Mouse (Mus musculus) liver, embryonic 13.5 days (tissue): ENCODE measurements at regions not wholly inside any gene's neighbourhood (a gene's known extent, or its start where the extent isn't known, plus 50 kb on each side); places are given as distances from the start of the nearest gene placed in this dataset.

Source experiments
- ATAC-seq: fragments of 200-750 bp; cut with Nextera tagmentation; 2 replicates; pipeline ENCODE4 v1.8.0; 2017; ENCODE audit warnings: low read depth, mild to moderate bottlenecking, moderate number of reproducible peaks, moderate library complexity
- DNase-seq: peaks from one replicate; pipeline ENCODE4 v3.0.0; 2022
- H3K27ac ChIP-seq: fragments of 300-500 bp; sonication (generic); 2 replicates; pipeline ENCODE4 v1.5.1; 2015; ENCODE audit warnings: moderate library complexity, mild to moderate bottlenecking, inconsistent platforms
- H3K27me3 ChIP-seq: fragments of 300-500 bp; sonication (generic); 2 replicates; pipeline ENCODE4 v1.6.1; 2015; ENCODE audit warnings: mild to moderate bottlenecking, inconsistent platforms
- H3K36me3 ChIP-seq: fragments of 300-500 bp; sonication (generic); 2 replicates; pipeline ENCODE4 v1.6.1; 2015; ENCODE audit warnings: mild to moderate bottlenecking, inconsistent platforms
- H3K4me1 ChIP-seq: fragments of 300-500 bp; sonication (generic); replicated peaks from 2 replicates; pipeline ENCODE4 v1.6.1; 2015; ENCODE audit warnings: inconsistent platforms
- H3K4me2 ChIP-seq: fragments of 300-500 bp; sonication (generic); 2 replicates; pipeline ENCODE4 v1.6.1; 2015; ENCODE audit warnings: inconsistent platforms, mild to moderate bottlenecking, moderate library complexity
- H3K4me3 ChIP-seq: fragments of 300-500 bp; sonication (generic); replicated peaks from 2 replicates; pipeline ENCODE4 v1.5.1; 2015; ENCODE audit warnings: mild to moderate bottlenecking, inconsistent platforms
- H3K9ac ChIP-seq: fragments of 300-500 bp; sonication (generic); 2 replicates; pipeline ENCODE4 v1.6.1; 2015; ENCODE audit warnings: mild to moderate bottlenecking, inconsistent platforms
- H3K9me3 ChIP-seq: fragments of 300-500 bp; sonication (generic); replicated peaks from 2 replicates; pipeline ENCODE4 v1.6.1; 2016; ENCODE audit warnings: inconsistent platforms
- WGBS: fragments of 180-500 bp; shearing (Covaris S2); methylation state at CpG from one replicate; pipeline ENCODE4 v1.1.7; 2015; ENCODE audit not compliant: insufficient replicate concordance; 5-methylcytosine and 5-hydroxymethylcytosine counted together

GRCm38 (mm10) chr14:36618459-36619085 lies 350.0 kb downstream of the Ccser2 start:
- 16% methylated on average over 1 of the region's 1 CpGs for WGBS
- Histone ChIP-seq H3K9me3 (no peaks in the 10 kb centered on the region), H3K4me2 (peak overlapping the region; percentile 33), H3K27me3 (no peaks in the 10 kb centered on the region), H3K27ac (peak overlapping the region; percentile 85), H3K4me1 (peaks cover 36% of the 10 kb centered on the region), H3K36me3 (no peaks in the 10 kb centered on the region), H3K9ac (no peak overlapping the region; the same call in 1 of the 2 replicates), H3K4me3 (no peak overlapping the region)
- DNase-seq (no peak), ATAC-seq (peak; percentile 89)

- Histone ChIP-seq H3K27me3 (no peaks in the 10 kb centered on the region), H3K27ac (peak overlapping the region; percentile 81), H3K4me3 (no peak overlapping the region), H3K9ac (no peak overlapping the region), H3K9me3 (no peaks in the 10 kb centered on the region), H3K4me2 (peak overlapping the region; percentile 31), H3K4me1 (peaks cover 34% of the 10 kb centered on the region), H3K36me3 (no peaks in the 10 kb centered on the region)
- DNase-seq (no peak), ATAC-seq (peak; percentile 73)
- WGBS = 28% methylated on average over 5 of the region's 5 CpGs
These were observed 350.6 kb downstream of the Ccser2 start for GRCm38 (mm10) chr14:36617987-36618386.

GRCm38 (mm10) chr14:36614926-36615325 lies 353.7 kb downstream of the Ccser2 start:
- H3K4me3 ChIP-seq = no peak overlapping the region
- H3K36me3 ChIP-seq = no peaks in the 10 kb centered on the region
- no peak for DNase-seq

GRCm38 (mm10) chr14:36612860-36613259 lies 355.7 kb downstream of the Ccser2 start:
- H3K4me3 ChIP-seq = no peak overlapping the region
- ATAC-seq (peak; percentile 97), DNase-seq (no peak)
- peaks cover 24% of the 10 kb centered on the region for H3K4me1 ChIP-seq
- no peaks in the 10 kb centered on the region for H3K27me3 ChIP-seq
- H3K36me3 ChIP-seq = no peaks in the 10 kb centered on the region
- peak overlapping the region; percentile 69 for H3K27ac ChIP-seq
- H3K9ac ChIP-seq = peak overlapping the region; percentile 36; the same call in 1 of the 2 replicates
- 33% methylated on average over 3 of the region's 3 CpGs for WGBS
- H3K4me2 ChIP-seq = no peak overlapping the region
- no peaks in the 10 kb centered on the region for H3K9me3 ChIP-seq

More at GRCm38 (mm10) chr14:36614926-36615325, 353.7 kb downstream of the Ccser2 start:
- Histone ChIP-seq H3K9me3 (no peaks in the 10 kb centered on the region), H3K27ac (no peak overlapping the region), H3K4me2 (no peak overlapping the region), H3K4me1 (peaks cover 43% of the 10 kb centered on the region), H3K27me3 (no peaks in the 10 kb centered on the region), H3K9ac (no peak overlapping the region)
- WGBS = 75% methylated on average over 3 of the region's 3 CpGs
- no peak for ATAC-seq

- H3K9me3 ChIP-seq = no peaks in the 10 kb centered on the region
- ATAC-seq (peak; percentile 51), DNase-seq (no peak)
- no peak overlapping the region for H3K4me3 ChIP-seq
- WGBS = 53% methylated on average over 4 of the region's 4 CpGs
- H3K4me2 ChIP-seq = no peak overlapping the region
- no peak overlapping the region for H3K9ac ChIP-seq
- peaks cover 15% of the 10 kb centered on the region for H3K4me1 ChIP-seq
- no peaks in the 10 kb centered on the region for H3K36me3 ChIP-seq
- peak overlapping the region; percentile 73; the same call in 1 of the 2 replicates for H3K27ac ChIP-seq
- H3K27me3 ChIP-seq = no peaks in the 10 kb centered on the region
These were observed 384.4 kb downstream of the Ccser2 start for GRCm38 (mm10) chr14:36584065-36584635.

- Histone ChIP-seq H3K9ac (no peak overlapping the region), H3K4me1 (peaks cover 15% of the 10 kb centered on the region), H3K27me3 (no peaks in the 10 kb centered on the region), H3K36me3 (no peaks in the 10 kb centered on the region), H3K4me3 (no peak overlapping the region), H3K27ac (peak overlapping the region; percentile 73), H3K9me3 (no peaks in the 10 kb centered on the region), H3K4me2 (no peak overlapping the region)
- 68% methylated on average over 3 of the region's 3 CpGs for WGBS
- DNase-seq = no peak
- peak; percentile 98 for ATAC-seq
These were observed 385.1 kb downstream of the Ccser2 start for GRCm38 (mm10) chr14:36583338-36584064.

- no peak overlapping the region for H3K4me3 ChIP-seq
- no peaks in the 10 kb centered on the region for H3K9me3 ChIP-seq
- no peaks in the 10 kb centered on the region for H3K4me1 ChIP-seq
- no peaks in the 10 kb centered on the region for H3K36me3 ChIP-seq
- WGBS = 50% methylated on average over 3 of the region's 3 CpGs
- DNase-seq (no peak), ATAC-seq (no peak)
- H3K27ac ChIP-seq = no peak overlapping the region
- H3K4me2 ChIP-seq = no peak overlapping the region
- no peak overlapping the region for H3K9ac ChIP-seq
- no peaks in the 10 kb centered on the region for H3K27me3 ChIP-seq
These were observed 405.2 kb downstream of the Ccser2 start for GRCm38 (mm10) chr14:36563229-36563865.

GRCm38 (mm10) chr14:36537402-36537801 lies 431.2 kb downstream of the Ccser2 start:
- Histone ChIP-seq H3K27ac (no peak overlapping the region), H3K9me3 (no peaks in the 10 kb centered on the region), H3K4me1 (no peaks in the 10 kb centered on the region), H3K4me2 (no peak overlapping the region), H3K27me3 (no peaks in the 10 kb centered on the region), H3K9ac (no peak overlapping the region), H3K4me3 (no peak overlapping the region), H3K36me3 (no peaks in the 10 kb centered on the region)
- WGBS = 77% methylated on average over 5 of the region's 5 CpGs
- DNase-seq (no peak), ATAC-seq (no peak)

- Histone ChIP-seq H3K9me3 (no peaks in the 10 kb centered on the region), H3K27me3 (no peaks in the 10 kb centered on the region), H3K9ac (no peak overlapping the region), H3K4me3 (no peak overlapping the region), H3K27ac (no peak overlapping the region), H3K4me1 (no peaks in the 10 kb centered on the region), H3K4me2 (no peak overlapping the region), H3K36me3 (no peaks in the 10 kb centered on the region)
- no peak for ATAC-seq
- DNase-seq = no peak
- 42% methylated on average over 1 of the region's 1 CpGs for WGBS
These were observed 432.6 kb downstream of the 4930474N05Rik start for GRCm38 (mm10) chr14:36527310-36527709.

- Histone ChIP-seq H3K27ac (no peak overlapping the region), H3K9ac (no peak overlapping the region), H3K4me1 (no peaks in the 10 kb centered on the region), H3K4me2 (no peak overlapping the region), H3K27me3 (no peaks in the 10 kb centered on the region), H3K4me3 (no peak overlapping the region), H3K9me3 (no peaks in the 10 kb centered on the region), H3K36me3 (no peaks in the 10 kb centered on the region)
- DNase-seq (no peak), ATAC-seq (no peak)
These were observed 430.9 kb downstream of the 4930474N05Rik start for GRCm38 (mm10) chr14:36525591-36526037.
